Mouse (Mus musculus): ENCODE data around the gene Atxn3.

Atxn3 gene

GRCm38 (mm10) chr12:101888312-101888711, 69.7 kb downstream of the Atxn3 start:
- DNase-seq = no peak

GRCm38 (mm10) chr12:101884926-101885325, 73.1 kb downstream of the Atxn3 start:
- no peak for DNase-seq

DNA sequence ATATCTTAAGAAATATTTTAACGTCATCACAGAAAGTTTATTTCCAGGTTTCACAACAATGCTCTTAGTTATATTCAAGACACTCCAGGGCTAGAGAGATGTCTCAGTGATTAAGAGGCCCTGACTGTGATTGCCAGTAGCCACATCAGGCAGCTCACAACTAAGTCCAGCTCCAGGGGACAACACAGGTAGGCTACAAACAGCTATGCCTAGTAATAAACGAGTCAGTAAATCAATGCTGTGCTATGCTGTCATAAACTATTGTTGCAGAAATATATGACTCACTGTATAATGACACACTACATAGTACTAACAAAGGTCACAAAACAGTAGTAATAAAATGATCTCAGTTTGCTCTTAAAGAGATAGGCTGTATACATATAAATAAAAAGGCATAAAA, 81.7 kb downstream of the Atxn3 start:
- DNase-seq = no peak

DNA sequence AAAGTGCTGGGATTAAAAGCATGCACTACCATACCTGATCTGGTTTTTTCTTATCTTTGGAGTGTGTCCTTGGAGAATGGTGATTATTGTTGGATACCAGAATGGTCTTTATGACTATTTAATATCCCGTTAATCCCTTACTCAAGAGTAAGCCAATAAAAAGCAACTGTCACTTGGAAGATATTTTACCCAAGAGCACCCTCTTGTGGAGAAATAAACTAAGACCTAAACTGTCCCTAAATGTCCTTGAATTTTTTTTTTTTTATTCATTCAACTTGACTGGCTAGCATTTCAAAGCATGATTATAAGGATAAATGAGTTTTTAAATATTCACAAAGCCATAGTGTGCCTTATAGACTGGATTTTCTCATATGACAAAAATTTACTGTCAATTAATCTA, 82.9 kb downstream of the Atxn3 start:
- peak; percentile 46 for DNase-seq

All from cerebellum, adult 9-10 months (tissue).